Mouse (Mus musculus) urinary bladder, adult 2 months (tissue): ENCODE data around the gene Gm11634. TPM values are rescaled to one million over a fixed set of nuclear protein-coding genes. Genes with fewer than 3 reads are reported as not detected.
"Not testable (repeated sequence)": the region's sequence is repeated elsewhere in the genome, so short reads cannot be mapped to it uniquely, and the experiment has no call there.

Experiments
- DNase-seq: peaks from one replicate; pipeline ENCODE4 v3.0.0; 2022; ENCODE audit warnings: low spot score
- polyA plus RNA-seq: library from polyadenylated mRNA; depleted of rRNA; stranded (reverse); fragments of >200 nt; gene quantifications from 2 replicates; pipeline ENCODE4 v1.2.3, GENCODE M21; 2012; rRNA removed

Gene Gm11634
- not detected in 2 replicates for polyA plus RNA-seq

- DNase-seq = no peak
Measured at GRCm38 (mm10) chr11:101599156-101599555, at the start of gene Gm11634. Gm11634 (minus strand) TSS chr11:101599256.

- DNase-seq = not testable (repeated sequence)
Measured at GRCm38 (mm10) chr11:101647093-101647492, 48.0 kb upstream of the Gm11634 start.

- DNase-seq = not testable (repeated sequence)
Measured at GRCm38 (mm10) chr11:101646283-101646794, 47.3 kb upstream of the Gm11634 start.

- DNase-seq = peak; percentile 60
Measured at GRCm38 (mm10) chr11:101645411-101646282, 46.6 kb upstream of the Gm11634 start.

GRCm38 (mm10) chr11:101645043-101645410 lies 46.0 kb upstream of the Gm11634 start:
- DNase-seq = not testable (repeated sequence)

GRCm38 (mm10) chr11:101644591-101644990 lies 45.5 kb upstream of the Gm11634 start:
- DNase-seq = no peak

GRCm38 (mm10) chr11:101642931-101643330 lies 43.9 kb upstream of the Gm11634 start:
- no peak for DNase-seq

GRCm38 (mm10) chr11:101641710-101642642 lies 42.9 kb upstream of the Gm11634 start:
- DNase-seq = not testable (repeated sequence)

- peak; percentile 62 for DNase-seq
Measured at GRCm38 (mm10) chr11:101640857-101641709, 42.0 kb upstream of the Gm11634 start.

GRCm38 (mm10) chr11:101639761-101640160 lies 40.7 kb upstream of the Gm11634 start:
- no peak for DNase-seq

- no peak for DNase-seq
Measured at GRCm38 (mm10) chr11:101635660-101636059, 36.6 kb upstream of the Gm11634 start.

- DNase-seq = not testable (repeated sequence)
Measured at GRCm38 (mm10) chr11:101628733-101629417, 29.8 kb upstream of the Gm11634 start.

- DNase-seq = peak; percentile 84
Measured at GRCm38 (mm10) chr11:101627857-101628559, 29.0 kb upstream of the Gm11634 start.

- DNase-seq = peak; percentile 63
Measured at GRCm38 (mm10) chr11:101626995-101627856, 28.2 kb upstream of the Gm11634 start, which contains the start of gene Rdm1. Rdm1 (plus strand) TSS chr11:101627195.

- no peak for DNase-seq
Measured at GRCm38 (mm10) chr11:101626649-101626994, 27.6 kb upstream of the Gm11634 start.

- DNase-seq = not testable (repeated sequence)
Measured at GRCm38 (mm10) chr11:101620022-101620655, 21.1 kb upstream of the Gm11634 start.

- no peak for DNase-seq
Measured at GRCm38 (mm10) chr11:101618596-101618995, 19.5 kb upstream of the Gm11634 start.

GRCm38 (mm10) chr11:101617849-101618248 lies 18.8 kb upstream of the Gm11634 start:
- no peak for DNase-seq
